In the genomic region with DNA sequence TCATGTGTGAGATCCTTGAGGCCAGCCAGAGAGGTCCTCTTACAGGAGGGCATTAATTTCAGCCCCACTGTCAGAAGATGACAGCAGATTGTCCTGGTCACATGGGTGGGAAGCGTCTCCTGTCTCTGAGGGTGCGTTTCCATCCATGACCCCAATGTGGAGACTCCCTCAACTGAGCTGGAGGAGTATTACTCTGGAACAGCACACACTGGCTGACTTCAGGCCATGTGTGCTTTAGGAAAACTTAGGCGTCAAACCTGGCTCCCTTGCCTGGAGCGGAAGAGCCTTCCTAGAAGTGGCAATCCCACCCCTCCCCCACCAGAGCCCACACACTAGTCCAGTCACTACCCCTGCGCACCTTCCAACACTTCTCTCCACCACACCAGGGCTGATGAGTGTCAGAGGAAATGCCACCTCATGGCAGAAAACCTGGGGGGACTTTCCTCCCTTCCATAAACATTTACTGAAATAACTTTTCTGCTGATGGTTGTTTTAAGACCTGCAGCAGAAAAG, we compare ENCODE assay signal across 19 mouse cellular contexts. TPM values are rescaled to one million over a fixed set of nuclear protein-coding genes. Genes with fewer than 3 reads are reported as not detected.
DNase-seq lines count a peak whose midpoint lies in the region; ATAC-seq lines count a peak whose summit lies in the region.
"Had no signal": no experiment of that assay in that cellular context is flagged by ENCODE, and none has a peak within 500 bp of the region (broad histone marks: within the 10 kb centered on the region; RNA-seq: fewer than 3 reads in every experiment).

No protein-coding gene starts in this region.

- intact Hi-C loops in heart, postnatal 14 days (cut with DNase I) = no loop called here

- H3K4me2 ChIP-seq in heart, embryonic 14.5 days (ENCODE audit: low read length) = no peak overlapping the region; the same call in 1 of the 2 replicates
- H3K4me2 ChIP-seq in limb, embryonic 11.5 days (ENCODE audit: low read depth, severe bottlenecking) = no peak overlapping the region
- H3K4me2 ChIP-seq in limb, embryonic 13.5 days (replicated peaks) = no peak overlapping the region; the same call in 1 of the 2 replicates
- H3K4me2 ChIP-seq in hindbrain, embryonic 12.5 days (replicated peaks) = no peak overlapping the region
- H3K4me2 ChIP-seq: hindbrain, embryonic 15.5 days; neural tube, embryonic 13.5 days had no signal

- DNase-seq in heart, postnatal 14 days = no peak
- peak; percentile 43 for DNase-seq in limb, embryonic 11.5 days (ENCODE audit: low spot score)
- DNase-seq in limb, embryonic 10.5 days (ENCODE audit: low spot score) = no peak
- DNase-seq in adrenal gland, adult 18-20 months (ENCODE audit: low spot score in 2 of 2) = no peak
- DNase-seq: B cell, adult 2 months; cerebellum, adult 9-10 months; kidney, adult 11 months; kidney, postnatal 4 days; layer of hippocampus, adult 9-11 months; liver; lung, postnatal 14 days; midbrain, embryonic 14.5 days; thymus, adult 18-20 months had no signal

- H3K4me1 ChIP-seq in heart, embryonic 14.5 days (ENCODE audit: control insufficient read depth in 2 of 2, insufficient read depth in 2 of 2, low read length in 2 of 2) = peaks cover 11 to 19% of the 10 kb centered on the region in 2 experiments
- H3K4me1 ChIP-seq in limb, embryonic 11.5 days (ENCODE audit: control insufficient read depth, insufficient read depth, low read length) = peaks cover 8% of the 10 kb centered on the region
- H3K4me1 ChIP-seq in limb, embryonic 10.5 days = peaks cover 9% of the 10 kb centered on the region
- peaks cover 16% of the 10 kb centered on the region for H3K4me1 ChIP-seq in limb, embryonic 13.5 days
- no peaks in the 10 kb centered on the region for H3K4me1 ChIP-seq in hindbrain, embryonic 12.5 days
- H3K4me1 ChIP-seq: hindbrain, embryonic 15.5 days had no signal

- no peak overlapping the region for H3K4me3 ChIP-seq in heart, embryonic 14.5 days (ENCODE audit: control insufficient read depth in 1 of 2, insufficient read depth in 1 of 2, low read depth in 1 of 2, low read length in 2 of 2)
- no peak overlapping the region for H3K4me3 ChIP-seq in limb, embryonic 11.5 days (ENCODE audit: low read depth, low read length)
- no peak overlapping the region for H3K4me3 ChIP-seq in limb, embryonic 10.5 days
- no peak overlapping the region for H3K4me3 ChIP-seq in limb, embryonic 13.5 days
- H3K4me3 ChIP-seq in hindbrain, embryonic 12.5 days = no peak overlapping the region
- H3K4me3 ChIP-seq: hindbrain, embryonic 15.5 days; neural tube, embryonic 13.5 days had no signal

- H3K36me3 ChIP-seq in heart, embryonic 14.5 days (ENCODE audit: control insufficient read depth, insufficient read depth, low read length) = no peaks in the 10 kb centered on the region
- H3K36me3 ChIP-seq in limb, embryonic 11.5 days (ENCODE audit: control insufficient read depth, insufficient read depth, low read length) = no peaks in the 10 kb centered on the region
- H3K36me3 ChIP-seq in limb, embryonic 10.5 days = no peaks in the 10 kb centered on the region
- H3K36me3 ChIP-seq in limb, embryonic 13.5 days = no peaks in the 10 kb centered on the region
- H3K36me3 ChIP-seq in hindbrain, embryonic 12.5 days = no peaks in the 10 kb centered on the region
- H3K36me3 ChIP-seq: hindbrain, embryonic 15.5 days; neural tube, embryonic 13.5 days had no signal

- ATAC-seq in heart, embryonic 14.5 days (ENCODE audit: insufficient number of reproducible peaks, insufficient read depth, low FRiP score, low read depth) = peak; percentile 45; the same call in 1 of the 2 replicates
- no peak for ATAC-seq in limb, embryonic 11.5 days (ENCODE audit: insufficient number of reproducible peaks, low FRiP score, low TSS enrichment, low read depth)
- ATAC-seq in limb, embryonic 13.5 days (ENCODE audit: low FRiP score, low read depth) = peak; percentile 72; the same call in 1 of the 2 replicates
- no peak for ATAC-seq in hindbrain, embryonic 12.5 days (ENCODE audit: low FRiP score)
- ATAC-seq: forebrain, embryonic 16.5 days had no signal

- H3K9me3 ChIP-seq in heart, embryonic 14.5 days (ENCODE audit: control insufficient read depth, low read length) = no peaks in the 10 kb centered on the region
- no peaks in the 10 kb centered on the region for H3K9me3 ChIP-seq in limb, embryonic 11.5 days (ENCODE audit: control insufficient read depth, low read length)
- no peaks in the 10 kb centered on the region for H3K9me3 ChIP-seq in limb, embryonic 10.5 days (replicated peaks)
- no peaks in the 10 kb centered on the region for H3K9me3 ChIP-seq in limb, embryonic 13.5 days
- H3K9me3 ChIP-seq in hindbrain, embryonic 12.5 days (replicated peaks) = no peaks in the 10 kb centered on the region
- H3K9me3 ChIP-seq: hindbrain, embryonic 15.5 days; neural tube, embryonic 13.5 days had no signal

- 0 out of 2 replicates have a peak overlapping the region, but pooled peaks have one; percentile 9 for H3K9ac ChIP-seq in heart, embryonic 14.5 days (ENCODE audit: low read length)
- H3K9ac ChIP-seq in limb, embryonic 11.5 days (ENCODE audit: low read length) = no peak overlapping the region
- no peak overlapping the region for H3K9ac ChIP-seq in limb, embryonic 13.5 days
- H3K9ac ChIP-seq in hindbrain, embryonic 12.5 days = no peak overlapping the region
- H3K9ac ChIP-seq: hindbrain, embryonic 15.5 days; neural tube, embryonic 13.5 days had no signal

- peak overlapping the region in 1 of 2 experiments; percentile 49; a peak in 2 of 4 replicates for H3K27ac ChIP-seq in heart, embryonic 14.5 days (replicated peaks in 1 of 2; ENCODE audit: control insufficient read depth in 1 of 2, insufficient read depth in 1 of 2, low read depth in 2 of 2, low read length in 2 of 2)
- H3K27ac ChIP-seq in limb, embryonic 11.5 days (replicated peaks; ENCODE audit: low read depth, low read length) = no peak overlapping the region
- H3K27ac ChIP-seq in limb, embryonic 10.5 days = no peak overlapping the region
- peak overlapping the region; percentile 52; the same call in 1 of the 2 replicates for H3K27ac ChIP-seq in limb, embryonic 13.5 days
- no peak overlapping the region for H3K27ac ChIP-seq in hindbrain, embryonic 12.5 days
- H3K27ac ChIP-seq: hindbrain, embryonic 15.5 days; neural tube, embryonic 13.5 days had no signal

- WGBS in heart, embryonic 14.5 days = 32% methylated on average over 5 of the region's 5 CpGs
- 41% methylated on average over 5 of the region's 5 CpGs for WGBS in limb, embryonic 11.5 days
- WGBS in limb, embryonic 10.5 days = 37% methylated on average over 5 of the region's 5 CpGs
- 32% methylated on average over 5 of the region's 5 CpGs for WGBS in limb, embryonic 13.5 days
- 68% methylated on average over 5 of the region's 5 CpGs for WGBS in hindbrain, embryonic 12.5 days

- H3K27me3 ChIP-seq in heart, embryonic 14.5 days (ENCODE audit: control insufficient read depth, insufficient read depth, low read length) = no peaks in the 10 kb centered on the region
- no peaks in the 10 kb centered on the region for H3K27me3 ChIP-seq in limb, embryonic 11.5 days (ENCODE audit: control insufficient read depth, insufficient read depth, low read length)
- no peaks in the 10 kb centered on the region for H3K27me3 ChIP-seq in limb, embryonic 10.5 days (ENCODE audit: low read depth, poor library complexity, severe bottlenecking)
- H3K27me3 ChIP-seq in limb, embryonic 13.5 days = no peaks in the 10 kb centered on the region
- no peaks in the 10 kb centered on the region for H3K27me3 ChIP-seq in hindbrain, embryonic 12.5 days
- H3K27me3 ChIP-seq: hindbrain, embryonic 15.5 days; neural tube, embryonic 13.5 days had no signal

RNA-seq across cellular contexts. Expression of gene Jdp2, which starts 8.9 kb away (rescaled TPM):
- 0.58 and 0.61 TPM in 2 replicates for polyA plus RNA-seq in heart, embryonic 14.5 days (2014; fragmentation: Nextera tagmentation; extraction: Ambion mirVana)
- total RNA-seq in heart, postnatal 14 days (2021) = 10 to 100 TPM; 15.6 to 20.0 TPM
- 0.17 and 0.41 TPM in 2 replicates for polyA plus RNA-seq in limb, embryonic 11.5 days (2014; fragmentation: Nextera tagmentation; extraction: Ambion mirVana)
- polyA plus RNA-seq in limb, embryonic 10.5 days (2016; fragmentation: Nextera tagmentation; extraction: Ambion mirVana) = not detected in 2 replicates
- polyA plus RNA-seq in limb, embryonic 13.5 days (2015; fragmentation: Nextera tagmentation; extraction: Ambion mirVana) = 0.89 and 1.2 TPM in 2 replicates
- total RNA-seq in adrenal gland, adult 18-20 months (2021) = 10 to 100 TPM; 18.4 to 23.4 TPM
- polyA plus RNA-seq in hindbrain, embryonic 12.5 days (2016; fragmentation: Nextera tagmentation; extraction: Ambion mirVana) = 0.90 and 1.1 TPM in 2 replicates

Comparison
In these comparisons a context has a peak if more than half of its experiments do, and no peak if none do; other contexts are left out.
1. ATAC-seq: peak in heart, embryonic 14.5 days (single experiment) and limb, embryonic 13.5 days (single experiment); none in limb, embryonic 11.5 days (single experiment) and hindbrain, embryonic 12.5 days (single experiment).